Mouse (Mus musculus): ENCODE measurements around the gene Ralgapa2. TPM values are rescaled to one million over a fixed set of nuclear protein-coding genes. Genes with fewer than 3 reads are reported as not detected.

Gene Ralgapa2
- polyA plus RNA-seq, 1 experiment from 2014 or later, result 11.1 TPM

GRCm38 (mm10) chr2:146300500-146301020 is 211.6 kb downstream of the Ralgapa2 start:
- no peaks in the 10 kb centered on the region for H3K9me3 ChIP-seq (replicated peaks; ENCODE audit: control insufficient read depth, low read length)
- H3K27me3 ChIP-seq (ENCODE audit: control insufficient read depth, insufficient read depth, low read length), result no peaks in the 10 kb centered on the region
- no peak for ATAC-seq (replicated peaks; ENCODE audit: extremely low read depth, insufficient read depth, low FRiP score)
- WGBS, result 89% methylated on average over 1 of the region's 1 CpGs
- H3K36me3 ChIP-seq (ENCODE audit: control insufficient read depth, insufficient read depth), result 0 out of 2 replicates have a peak, but pooled peaks cover 2% of the 10 kb centered on the region
- no peak overlapping the region for H3K27ac ChIP-seq (ENCODE audit: low read length)
- H3K9ac ChIP-seq (ENCODE audit: low read length), result no peak overlapping the region
- no peaks in the 10 kb centered on the region for H3K4me1 ChIP-seq (ENCODE audit: control insufficient read depth, insufficient read depth, low read length)
- no peak overlapping the region for H3K4me3 ChIP-seq (ENCODE audit: low read length)
- H3K4me2 ChIP-seq (ENCODE audit: low read depth, low read length), result no peak overlapping the region

- Histone ChIP-seq H3K4me2 (ENCODE audit: low read depth, low read length) (no peak overlapping the region), H3K9ac (ENCODE audit: low read length) (no peak overlapping the region), H3K4me1 (ENCODE audit: control insufficient read depth, insufficient read depth, low read length) (no peaks in the 10 kb centered on the region), H3K27ac (ENCODE audit: low read length) (no peak overlapping the region), H3K9me3 (replicated peaks; ENCODE audit: control insufficient read depth, low read length) (no peaks in the 10 kb centered on the region), H3K27me3 (ENCODE audit: control insufficient read depth, insufficient read depth, low read length) (no peaks in the 10 kb centered on the region), H3K36me3 (ENCODE audit: control insufficient read depth, insufficient read depth) (0 out of 2 replicates have a peak, but pooled peaks cover 2% of the 10 kb centered on the region), H3K4me3 (ENCODE audit: low read length) (no peak overlapping the region)
- ATAC-seq (replicated peaks; ENCODE audit: extremely low read depth, insufficient read depth, low FRiP score), result no peak
- WGBS, result 85% methylated on average over 3 of the region's 3 CpGs
Measured at GRCm38 (mm10) chr2:146299841-146300460, 212.2 kb downstream of the Ralgapa2 start.

GRCm38 (mm10) chr2:146293538-146293937 is 218.6 kb downstream of the Ralgapa2 start:
- H3K4me2 ChIP-seq (ENCODE audit: low read depth, low read length), result no peak overlapping the region
- no peak overlapping the region for H3K27ac ChIP-seq (ENCODE audit: low read length)
- no peak overlapping the region for H3K4me3 ChIP-seq (ENCODE audit: low read length)
- H3K9me3 ChIP-seq (replicated peaks; ENCODE audit: control insufficient read depth, low read length), result no peaks in the 10 kb centered on the region
- no peaks in the 10 kb centered on the region for H3K27me3 ChIP-seq (ENCODE audit: control insufficient read depth, insufficient read depth, low read length)
- WGBS, result 68% methylated on average over 9 of the region's 9 CpGs
- H3K9ac ChIP-seq (ENCODE audit: low read length), result no peak overlapping the region
- ATAC-seq (replicated peaks; ENCODE audit: extremely low read depth, insufficient read depth, low FRiP score), result no peak
- H3K36me3 ChIP-seq (ENCODE audit: control insufficient read depth, insufficient read depth), result no peaks in the 10 kb centered on the region
- no peaks in the 10 kb centered on the region for H3K4me1 ChIP-seq (ENCODE audit: control insufficient read depth, insufficient read depth, low read length)

- Histone ChIP-seq H3K27me3 (ENCODE audit: control insufficient read depth, insufficient read depth, low read length) (no peaks in the 10 kb centered on the region), H3K27ac (ENCODE audit: low read length) (no peak overlapping the region), H3K9me3 (replicated peaks; ENCODE audit: control insufficient read depth, low read length) (no peaks in the 10 kb centered on the region), H3K4me3 (ENCODE audit: low read length) (no peak overlapping the region), H3K36me3 (ENCODE audit: control insufficient read depth, insufficient read depth) (no peaks in the 10 kb centered on the region), H3K4me1 (ENCODE audit: control insufficient read depth, insufficient read depth, low read length) (no peaks in the 10 kb centered on the region), H3K4me2 (ENCODE audit: low read depth, low read length) (no peak overlapping the region), H3K9ac (ENCODE audit: low read length) (no peak overlapping the region)
- no peak for ATAC-seq (replicated peaks; ENCODE audit: extremely low read depth, insufficient read depth, low FRiP score)
- 60% methylated on average over 14 of the region's 14 CpGs for WGBS
Measured at GRCm38 (mm10) chr2:146290871-146291637, 221.1 kb downstream of the Ralgapa2 start.

GRCm38 (mm10) chr2:146290366-146290765 is 221.8 kb downstream of the Ralgapa2 start:
- no peaks in the 10 kb centered on the region for H3K9me3 ChIP-seq (replicated peaks; ENCODE audit: control insufficient read depth, low read length)
- no peak overlapping the region for H3K4me2 ChIP-seq (ENCODE audit: low read depth, low read length)
- H3K36me3 ChIP-seq (ENCODE audit: control insufficient read depth, insufficient read depth), result no peaks in the 10 kb centered on the region
- H3K4me1 ChIP-seq (ENCODE audit: control insufficient read depth, insufficient read depth, low read length), result no peaks in the 10 kb centered on the region
- no peak for ATAC-seq (replicated peaks; ENCODE audit: extremely low read depth, insufficient read depth, low FRiP score)
- no peak overlapping the region for H3K9ac ChIP-seq (ENCODE audit: low read length)
- no peak overlapping the region for H3K4me3 ChIP-seq (ENCODE audit: low read length)
- WGBS, result 84% methylated on average over 6 of the region's 6 CpGs
- no peaks in the 10 kb centered on the region for H3K27me3 ChIP-seq (ENCODE audit: control insufficient read depth, insufficient read depth, low read length)
- H3K27ac ChIP-seq (ENCODE audit: low read length), result no peak overlapping the region

GRCm38 (mm10) chr2:146289394-146289793 is 222.8 kb downstream of the Ralgapa2 start:
- H3K4me1 ChIP-seq (ENCODE audit: control insufficient read depth, insufficient read depth, low read length), result no peaks in the 10 kb centered on the region

GRCm38 (mm10) chr2:146288326-146288725 is 223.8 kb downstream of the Ralgapa2 start:
- H3K4me1 ChIP-seq (ENCODE audit: control insufficient read depth, insufficient read depth, low read length), result no peaks in the 10 kb centered on the region
- H3K27me3 ChIP-seq (ENCODE audit: control insufficient read depth, insufficient read depth, low read length), result no peaks in the 10 kb centered on the region
- no peak overlapping the region for H3K4me2 ChIP-seq (ENCODE audit: low read depth, low read length)
- no peaks in the 10 kb centered on the region for H3K9me3 ChIP-seq (replicated peaks; ENCODE audit: control insufficient read depth, low read length)
- ATAC-seq (replicated peaks; ENCODE audit: extremely low read depth, insufficient read depth, low FRiP score), result no peak
- no peaks in the 10 kb centered on the region for H3K36me3 ChIP-seq (ENCODE audit: control insufficient read depth, insufficient read depth)
- H3K4me3 ChIP-seq (ENCODE audit: low read length), result no peak overlapping the region
- WGBS, result 81% methylated on average over 1 of the region's 1 CpGs
- H3K9ac ChIP-seq (ENCODE audit: low read length), result no peak overlapping the region
- H3K27ac ChIP-seq (ENCODE audit: low read length), result no peak overlapping the region

More at GRCm38 (mm10) chr2:146289394-146289793, 222.8 kb downstream of the Ralgapa2 start:
- H3K27me3 ChIP-seq (ENCODE audit: control insufficient read depth, insufficient read depth, low read length), result no peaks in the 10 kb centered on the region
- H3K27ac ChIP-seq (ENCODE audit: low read length), result no peak overlapping the region
- 71% methylated on average over 4 of the region's 4 CpGs for WGBS
- H3K9me3 ChIP-seq (replicated peaks; ENCODE audit: control insufficient read depth, low read length), result no peaks in the 10 kb centered on the region
- no peak overlapping the region for H3K4me2 ChIP-seq (ENCODE audit: low read depth, low read length)
- no peak overlapping the region for H3K4me3 ChIP-seq (ENCODE audit: low read length)
- ATAC-seq (replicated peaks; ENCODE audit: extremely low read depth, insufficient read depth, low FRiP score), result no peak
- no peak overlapping the region for H3K9ac ChIP-seq (ENCODE audit: low read length)
- H3K36me3 ChIP-seq (ENCODE audit: control insufficient read depth, insufficient read depth), result no peaks in the 10 kb centered on the region

GRCm38 (mm10) chr2:146287531-146287930 is 224.6 kb downstream of the Ralgapa2 start:
- ATAC-seq (replicated peaks; ENCODE audit: extremely low read depth, insufficient read depth, low FRiP score), result no peak
- H3K9ac ChIP-seq (ENCODE audit: low read length), result no peak overlapping the region
- H3K27ac ChIP-seq (ENCODE audit: low read length), result no peak overlapping the region
- WGBS, result 93% methylated on average over 6 of the region's 6 CpGs
- no peak overlapping the region for H3K4me2 ChIP-seq (ENCODE audit: low read depth, low read length)
- no peaks in the 10 kb centered on the region for H3K36me3 ChIP-seq (ENCODE audit: control insufficient read depth, insufficient read depth)
- no peak overlapping the region for H3K4me3 ChIP-seq (ENCODE audit: low read length)
- H3K27me3 ChIP-seq (ENCODE audit: control insufficient read depth, insufficient read depth, low read length), result no peaks in the 10 kb centered on the region
- H3K4me1 ChIP-seq (ENCODE audit: control insufficient read depth, insufficient read depth, low read length), result no peaks in the 10 kb centered on the region
- H3K9me3 ChIP-seq (replicated peaks; ENCODE audit: control insufficient read depth, low read length), result no peaks in the 10 kb centered on the region

- H3K9me3 ChIP-seq (replicated peaks; ENCODE audit: control insufficient read depth, low read length), result no peaks in the 10 kb centered on the region
- no peak overlapping the region for H3K27ac ChIP-seq (ENCODE audit: low read length)
- H3K27me3 ChIP-seq (ENCODE audit: control insufficient read depth, insufficient read depth, low read length), result no peaks in the 10 kb centered on the region
- no peak overlapping the region for H3K9ac ChIP-seq (ENCODE audit: low read length)
- ATAC-seq (replicated peaks; ENCODE audit: extremely low read depth, insufficient read depth, low FRiP score), result no peak
- H3K4me1 ChIP-seq (ENCODE audit: control insufficient read depth, insufficient read depth, low read length), result no peaks in the 10 kb centered on the region
- WGBS, result 62% methylated on average over 6 of the region's 6 CpGs
- no peaks in the 10 kb centered on the region for H3K36me3 ChIP-seq (ENCODE audit: control insufficient read depth, insufficient read depth)
- H3K4me3 ChIP-seq (ENCODE audit: low read length), result no peak overlapping the region
- H3K4me2 ChIP-seq (ENCODE audit: low read depth, low read length), result no peak overlapping the region
Measured at GRCm38 (mm10) chr2:146281346-146281745, 230.8 kb downstream of the Ralgapa2 start.
